Mouse (Mus musculus): ENCODE measurements at regions not wholly inside any gene's neighbourhood (a gene's known extent, or its start where the extent isn't known, plus 50 kb on each side); places are given as distances from the start of the nearest gene placed in this dataset.

DNA sequence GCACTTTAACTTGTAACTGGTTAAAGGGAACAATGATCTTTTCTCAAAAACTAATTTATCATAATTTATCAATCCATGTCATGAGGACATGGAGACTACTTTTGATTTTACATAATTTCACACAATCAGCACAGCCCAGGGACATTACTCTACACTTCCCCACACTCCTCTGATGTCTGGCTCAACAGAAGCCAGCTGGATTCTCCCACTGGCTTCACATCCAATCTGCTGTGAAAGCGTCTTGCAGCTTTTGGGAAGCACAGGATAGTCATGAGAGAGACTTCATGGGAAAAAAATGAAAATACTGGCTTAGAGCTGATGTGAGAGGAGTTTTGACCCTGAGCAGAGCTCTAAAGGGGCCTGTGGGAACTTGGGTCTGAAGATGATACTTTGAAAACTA, 61.7 kb upstream of the Hrasls start:
- no peak overlapping the region for H3K4me3 ChIP-seq
- no peaks in the 10 kb centered on the region for H3K36me3 ChIP-seq (replicated peaks)
- WGBS: 83% methylated on average over 1 of the region's 1 CpGs

GRCm38 (mm10) chr16:29119217-29119616, 90.3 kb upstream of the Hrasls start:
- Histone ChIP-seq H3K4me1 (no peaks in the 10 kb centered on the region), H3K9me3 (no peaks in the 10 kb centered on the region), H3K36me3 (replicated peaks) (no peaks in the 10 kb centered on the region), H3K27ac (no peak overlapping the region), H3K27me3 (ENCODE audit: poor library complexity, severe bottlenecking) (no peaks in the 10 kb centered on the region), H3K4me3 (no peak overlapping the region)
- no peak for DNase-seq (ENCODE audit: extremely low spot score, low spot score)
- 87% methylated on average over 4 of the region's 4 CpGs for WGBS

More for the DNA sequence above, 61.7 kb upstream of the Hrasls start:
- Histone ChIP-seq H3K27ac (no peak overlapping the region), H3K9me3 (no peaks in the 10 kb centered on the region), H3K27me3 (ENCODE audit: poor library complexity, severe bottlenecking) (no peaks in the 10 kb centered on the region), H3K4me1 (no peaks in the 10 kb centered on the region)
- DNase-seq (ENCODE audit: extremely low spot score, low spot score): no peak

DNA sequence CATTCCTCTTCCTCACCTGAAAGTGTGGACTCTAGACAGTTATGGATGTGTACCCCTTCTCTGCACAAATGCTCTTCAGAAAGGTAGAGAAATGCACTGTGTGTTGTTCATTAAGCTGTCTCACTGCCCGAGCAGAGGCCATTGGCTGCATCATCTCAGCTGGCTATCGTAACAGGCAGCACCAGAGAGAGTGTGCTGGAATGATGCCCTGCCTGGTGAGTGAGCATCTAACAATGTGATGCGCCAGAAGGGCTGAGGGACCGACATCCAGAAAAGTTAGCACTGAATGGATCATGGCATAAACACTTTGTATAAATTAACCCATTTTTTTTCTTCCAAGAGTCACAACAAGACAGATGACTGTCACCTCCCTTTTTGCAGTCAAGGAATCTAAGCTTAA, 112.7 kb upstream of the Hrasls start:
- Histone ChIP-seq H3K27me3 (ENCODE audit: poor library complexity, severe bottlenecking) (no peaks in the 10 kb centered on the region), H3K27ac (no peak overlapping the region), H3K9me3 (no peaks in the 10 kb centered on the region), H3K4me1 (no peaks in the 10 kb centered on the region), H3K36me3 (replicated peaks) (no peaks in the 10 kb centered on the region), H3K4me3 (no peak overlapping the region)
- 93% methylated on average over 4 of the region's 4 CpGs for WGBS
- no peak for DNase-seq (ENCODE audit: extremely low spot score, low spot score)

GRCm38 (mm10) chr16:29065961-29066360, 136.5 kb upstream of the Mb21d2 start:
- Histone ChIP-seq H3K4me1 (no peaks in the 10 kb centered on the region), H3K27me3 (ENCODE audit: poor library complexity, severe bottlenecking) (no peaks in the 10 kb centered on the region), H3K36me3 (replicated peaks) (no peaks in the 10 kb centered on the region), H3K4me3 (no peak overlapping the region), H3K9me3 (no peaks in the 10 kb centered on the region), H3K27ac (no peak overlapping the region)
- DNase-seq (ENCODE audit: extremely low spot score, low spot score): no peak
- 85% methylated on average over 3 of the region's 3 CpGs for WGBS

DNA sequence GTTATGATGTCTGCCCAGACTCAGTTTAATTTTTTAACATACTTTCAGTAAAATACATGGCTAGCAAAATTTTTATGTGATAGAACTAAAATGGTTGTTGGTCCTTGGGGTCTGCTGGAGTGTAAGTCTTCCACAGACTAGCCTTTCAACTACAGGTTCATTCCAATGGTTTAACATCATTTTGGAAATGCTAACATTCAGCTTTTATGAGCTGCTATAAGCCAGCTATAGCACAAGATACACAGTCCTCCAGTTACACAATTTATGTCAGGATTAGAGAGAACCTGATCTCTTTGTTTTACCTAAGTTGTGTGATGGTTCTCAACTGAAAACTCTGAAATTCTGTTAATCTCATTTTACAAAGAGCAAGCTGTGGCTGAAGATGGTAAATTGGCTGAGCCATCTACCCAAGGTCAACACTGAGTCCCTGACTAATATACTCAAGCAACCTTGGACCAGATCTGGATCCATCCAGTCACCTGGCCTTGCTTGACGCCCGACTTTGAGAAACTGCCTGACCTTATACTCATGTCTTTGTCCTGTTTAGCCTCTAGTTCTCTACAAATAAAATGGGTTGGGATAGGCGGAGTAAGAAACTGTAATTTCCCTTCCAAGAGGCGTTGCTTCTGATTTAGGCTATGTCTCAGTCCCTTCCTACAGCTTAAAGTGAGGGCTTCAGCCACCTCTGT, 135.8 kb upstream of the Mb21d2 start:
- Histone ChIP-seq H3K27me3 (ENCODE audit: poor library complexity, severe bottlenecking) (no peaks in the 10 kb centered on the region; the same call in 1 of the 2 replicates), H3K4me1 (0 out of 2 replicates have a peak, but pooled peaks cover 4% of the 10 kb centered on the region), H3K9me3 (no peaks in the 10 kb centered on the region), H3K27ac (no peak overlapping the region), H3K4me3 (no peak overlapping the region), H3K36me3 (replicated peaks) (no peaks in the 10 kb centered on the region)
- WGBS: 86% methylated on average over 4 of the region's 4 CpGs
- DNase-seq (ENCODE audit: extremely low spot score, low spot score): no peak

DNA sequence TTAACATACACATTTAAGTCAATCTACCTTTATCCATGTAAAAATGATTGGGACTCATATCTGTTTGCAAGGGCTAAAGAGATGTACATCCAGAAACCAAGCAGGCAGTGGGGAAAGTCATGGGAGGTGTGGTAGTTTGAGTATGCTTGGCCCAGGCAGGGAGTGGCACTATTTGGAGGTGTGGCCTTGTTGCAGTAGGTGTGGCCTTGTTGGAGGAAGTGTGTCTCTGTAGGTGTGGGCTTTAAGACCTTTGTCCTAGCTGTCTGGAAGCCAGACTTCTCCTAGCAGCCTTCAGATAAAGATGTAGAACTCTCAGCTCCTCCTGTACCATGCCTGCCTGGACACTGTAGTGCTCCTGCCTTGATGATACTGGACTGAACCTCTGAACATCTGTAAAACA, 133.9 kb upstream of the Mb21d2 start:
- peaks cover 7% of the 10 kb centered on the region; the same call in 1 of the 2 replicates for H3K27me3 ChIP-seq (ENCODE audit: poor library complexity, severe bottlenecking)
- H3K9me3 ChIP-seq: no peaks in the 10 kb centered on the region
- H3K4me3 ChIP-seq: no peak overlapping the region
- H3K27ac ChIP-seq: no peak overlapping the region
- no peak for DNase-seq (ENCODE audit: extremely low spot score, low spot score)
- H3K4me1 ChIP-seq: 0 out of 2 replicates have a peak, but pooled peaks cover 4% of the 10 kb centered on the region
- no peaks in the 10 kb centered on the region for H3K36me3 ChIP-seq (replicated peaks)

GRCm38 (mm10) chr16:29057076-29057475, 127.6 kb upstream of the Mb21d2 start:
- no peak overlapping the region for H3K4me3 ChIP-seq
- H3K27me3 ChIP-seq (ENCODE audit: poor library complexity, severe bottlenecking): peaks cover 7% of the 10 kb centered on the region
- DNase-seq (ENCODE audit: extremely low spot score, low spot score): no peak
- no peaks in the 10 kb centered on the region for H3K9me3 ChIP-seq
- H3K27ac ChIP-seq: no peak overlapping the region
- 84% methylated on average over 5 of the region's 5 CpGs for WGBS
- peaks cover 11% of the 10 kb centered on the region for H3K4me1 ChIP-seq
- no peaks in the 10 kb centered on the region for H3K36me3 ChIP-seq (replicated peaks)

DNA sequence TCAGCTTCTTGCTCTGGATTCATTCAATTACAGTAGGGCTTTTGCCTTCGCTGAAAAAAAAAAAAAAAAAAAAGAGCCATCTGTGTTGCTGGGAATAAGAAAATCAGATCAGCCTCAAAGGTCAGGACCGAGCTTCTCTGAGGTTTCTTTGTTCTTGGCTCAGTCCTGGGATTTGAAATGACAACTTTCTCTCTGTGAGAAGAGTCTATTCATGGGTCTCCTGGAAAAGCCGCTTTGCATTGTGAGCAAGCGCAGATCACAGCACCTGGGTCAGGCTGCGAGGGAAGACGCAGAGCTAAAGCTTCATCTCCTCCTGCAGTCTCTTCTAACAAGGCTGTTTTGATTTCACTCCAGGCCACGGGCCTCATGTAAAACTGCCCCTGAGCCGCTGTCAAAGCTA, 125.0 kb upstream of the Mb21d2 start:
- no peak for DNase-seq (ENCODE audit: extremely low spot score, low spot score)
- 0 out of 2 replicates have a peak overlapping the region, but pooled peaks have one; percentile 30 for H3K27ac ChIP-seq
- H3K27me3 ChIP-seq (ENCODE audit: poor library complexity, severe bottlenecking): peaks cover 2% of the 10 kb centered on the region; the same call in 1 of the 2 replicates
- WGBS: 19% methylated on average over 8 of the region's 8 CpGs
- no peaks in the 10 kb centered on the region for H3K36me3 ChIP-seq (replicated peaks)
- H3K4me3 ChIP-seq: no peak overlapping the region
- peaks cover 6% of the 10 kb centered on the region for H3K4me1 ChIP-seq
- H3K9me3 ChIP-seq: no peaks in the 10 kb centered on the region

- H3K9me3 ChIP-seq: no peaks in the 10 kb centered on the region
- no peak overlapping the region for H3K4me3 ChIP-seq
- 93% methylated on average over 6 of the region's 6 CpGs for WGBS
- DNase-seq (ENCODE audit: extremely low spot score, low spot score): no peak
- no peaks in the 10 kb centered on the region for H3K27me3 ChIP-seq (ENCODE audit: poor library complexity, severe bottlenecking)
- no peak overlapping the region for H3K27ac ChIP-seq
- no peaks in the 10 kb centered on the region for H3K4me1 ChIP-seq
- no peaks in the 10 kb centered on the region for H3K36me3 ChIP-seq (replicated peaks)
Measured at GRCm38 (mm10) chr16:29046453-29046993, 117.0 kb upstream of the Mb21d2 start.

DNA sequence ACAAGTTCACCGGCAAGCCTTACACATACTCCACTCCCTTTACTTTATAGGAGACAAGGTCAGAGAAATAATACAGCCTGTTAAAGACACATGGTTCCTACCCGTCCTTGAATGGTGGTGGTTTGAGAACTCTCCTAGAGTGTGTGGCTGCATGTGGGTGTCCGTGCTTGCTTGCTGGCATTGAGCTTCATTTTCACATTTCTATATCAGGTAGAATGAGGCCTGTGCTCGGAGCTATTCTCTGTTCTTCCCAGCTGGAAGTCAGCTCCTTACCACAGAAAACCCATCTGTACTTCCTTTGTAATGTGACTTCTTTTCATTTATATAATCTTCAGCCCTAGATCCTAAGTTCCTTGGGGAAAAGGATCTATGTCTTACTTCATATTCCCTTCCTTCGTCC, 106.0 kb upstream of the Mb21d2 start:
- Histone ChIP-seq H3K27me3 (ENCODE audit: poor library complexity, severe bottlenecking) (no peaks in the 10 kb centered on the region), H3K9me3 (no peaks in the 10 kb centered on the region), H3K36me3 (replicated peaks) (no peaks in the 10 kb centered on the region), H3K4me3 (no peak overlapping the region), H3K27ac (no peak overlapping the region), H3K4me1 (peaks cover 8% of the 10 kb centered on the region; the same call in 1 of the 2 replicates)
- WGBS: 85% methylated on average over 5 of the region's 5 CpGs
- DNase-seq (ENCODE audit: extremely low spot score, low spot score): no peak

GRCm38 (mm10) chr16:29034053-29034794, 104.8 kb upstream of the Mb21d2 start:
- Histone ChIP-seq H3K27ac (0 out of 2 replicates have a peak overlapping the region, but pooled peaks have one; percentile 35), H3K9me3 (no peaks in the 10 kb centered on the region), H3K27me3 (ENCODE audit: poor library complexity, severe bottlenecking) (no peaks in the 10 kb centered on the region), H3K4me1 (peaks cover 8% of the 10 kb centered on the region; the same call in 1 of the 2 replicates), H3K4me3 (no peak overlapping the region), H3K36me3 (replicated peaks) (no peaks in the 10 kb centered on the region)
- DNase-seq (ENCODE audit: extremely low spot score, low spot score): no peak
- WGBS: 56% methylated on average over 16 of the region's 16 CpGs

DNA sequence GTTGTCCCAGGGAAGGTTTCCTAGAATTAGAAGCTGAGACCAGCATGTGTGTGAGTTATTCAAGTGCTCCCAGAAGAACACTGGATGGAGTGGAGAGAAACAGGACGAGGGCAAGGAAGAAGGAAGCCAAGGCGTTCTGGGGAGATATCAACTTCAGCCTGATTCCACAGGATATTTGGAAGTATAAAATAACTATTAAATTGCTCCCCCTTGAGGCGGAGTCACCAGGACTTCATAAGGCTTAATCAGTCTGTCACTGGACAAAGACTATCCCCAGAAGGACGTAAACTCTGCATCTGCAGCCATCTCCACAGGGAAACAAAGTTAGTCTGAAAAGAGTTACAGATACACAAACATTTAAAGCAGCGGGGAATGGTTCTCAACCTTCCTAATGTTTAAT, 103.9 kb upstream of the Mb21d2 start:
- no peaks in the 10 kb centered on the region for H3K9me3 ChIP-seq
- no peaks in the 10 kb centered on the region for H3K36me3 ChIP-seq (replicated peaks)
- no peaks in the 10 kb centered on the region for H3K27me3 ChIP-seq (ENCODE audit: poor library complexity, severe bottlenecking)
- H3K4me1 ChIP-seq: peaks cover 8% of the 10 kb centered on the region; the same call in 1 of the 2 replicates
- H3K4me3 ChIP-seq: no peak overlapping the region
- no peak overlapping the region for H3K27ac ChIP-seq
- DNase-seq (ENCODE audit: extremely low spot score, low spot score): no peak
- WGBS: 78% methylated on average over 5 of the region's 5 CpGs

DNA sequence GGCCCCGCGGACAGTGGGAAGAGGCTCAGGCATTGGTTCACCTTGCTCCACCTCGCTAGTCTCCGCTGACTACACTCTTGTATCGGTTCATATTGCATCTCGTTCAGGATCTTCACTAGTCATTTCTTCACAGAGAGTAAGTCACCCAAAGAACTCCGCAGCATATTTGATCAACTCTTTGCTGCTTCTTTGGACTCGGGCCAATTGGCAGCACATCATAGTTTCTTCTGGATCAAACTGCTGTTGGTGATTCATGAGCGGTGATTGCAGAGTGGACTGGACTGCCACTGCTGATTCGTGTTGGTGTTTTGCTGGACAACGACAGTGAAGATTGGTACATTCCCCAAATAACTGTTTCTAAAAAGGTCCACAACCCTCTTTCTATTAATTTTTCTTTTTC, 98.4 kb upstream of the Mb21d2 start:
- no peaks in the 10 kb centered on the region for H3K36me3 ChIP-seq (replicated peaks)
- H3K27ac ChIP-seq: no peak overlapping the region
- H3K9me3 ChIP-seq: no peaks in the 10 kb centered on the region
- no peaks in the 10 kb centered on the region; the same call in 1 of the 2 replicates for H3K4me1 ChIP-seq
- no peak for DNase-seq (ENCODE audit: extremely low spot score, low spot score)
- H3K4me3 ChIP-seq: no peak overlapping the region
- H3K27me3 ChIP-seq (ENCODE audit: poor library complexity, severe bottlenecking): no peaks in the 10 kb centered on the region
- 93% methylated on average over 11 of the region's 11 CpGs for WGBS

Data from forebrain, embryonic 10.5 days (tissue).